Mouse (Mus musculus): ENCODE results near the gene 1700024P04Rik. TPM values are rescaled to one million over a fixed set of nuclear protein-coding genes. Genes with fewer than 3 reads are reported as not detected.

The 1700024P04Rik gene
- polyA plus RNA-seq, 1 experiment from 2014 or later: not detected

DNA sequence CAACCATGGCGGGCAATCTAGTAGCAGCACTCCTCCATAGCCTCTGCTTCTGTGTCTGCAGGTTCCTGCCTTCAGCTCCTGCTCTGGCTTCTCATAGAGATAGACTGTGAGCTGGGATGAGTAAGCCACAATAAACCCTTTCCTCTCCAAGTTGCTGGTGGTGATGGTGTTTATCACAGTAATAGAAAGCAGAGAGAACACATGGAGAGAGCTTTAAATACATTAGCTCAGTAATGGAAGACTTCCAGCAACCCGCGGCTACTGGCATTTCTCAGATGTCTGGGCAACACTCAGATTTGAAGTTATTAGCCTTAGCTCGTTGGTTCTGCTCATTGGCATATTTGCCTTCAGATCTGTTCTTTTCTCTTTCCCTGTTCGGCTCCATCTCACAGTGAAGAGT lies 30.5 kb downstream of the 1700024P04Rik start:
- Histone ChIP-seq H3K4me1 (ENCODE audit: control insufficient read depth, insufficient read depth, low read length) (peaks cover 6% of the 10 kb centered on the region; the same call in 1 of the 2 replicates), H3K4me2 (ENCODE audit: low read depth, low read length) (no peak overlapping the region), H3K27ac (ENCODE audit: low read length) (no peak overlapping the region), H3K4me3 (ENCODE audit: low read length) (no peak overlapping the region), H3K36me3 (ENCODE audit: control insufficient read depth, insufficient read depth) (no peaks in the 10 kb centered on the region), H3K27me3 (ENCODE audit: control insufficient read depth, insufficient read depth, low read length) (no peaks in the 10 kb centered on the region), H3K9ac (ENCODE audit: low read length) (no peak overlapping the region), H3K9me3 (replicated peaks; ENCODE audit: control insufficient read depth, low read length) (no peaks in the 10 kb centered on the region)
- WGBS: 64% methylated on average over 5 of the region's 5 CpGs
- no peak for ATAC-seq (replicated peaks; ENCODE audit: extremely low read depth, insufficient read depth, low FRiP score)

DNA sequence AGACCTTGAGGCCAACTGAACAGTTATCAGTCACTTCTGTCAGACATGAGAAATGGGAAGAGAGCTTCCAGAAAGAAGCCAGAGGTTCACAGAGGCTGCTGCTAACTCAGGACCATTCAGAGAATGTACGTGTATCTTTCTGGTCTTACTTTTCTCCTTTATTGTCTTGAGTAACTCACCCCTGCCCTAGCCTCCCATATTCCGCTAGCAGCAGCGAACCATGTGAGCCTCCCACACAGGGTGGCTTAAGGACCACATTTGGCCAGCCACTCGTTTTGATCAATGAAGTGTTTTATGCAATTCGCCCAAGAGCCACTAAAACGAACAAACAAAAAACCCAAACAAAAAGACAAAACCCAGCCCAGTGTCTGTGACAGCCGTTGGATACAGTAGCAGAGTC lies 32.4 kb downstream of the 1700024P04Rik start:
- no peaks in the 10 kb centered on the region for H3K36me3 ChIP-seq (ENCODE audit: control insufficient read depth, insufficient read depth)
- WGBS: 76% methylated on average over 7 of the region's 7 CpGs
- no peaks in the 10 kb centered on the region for H3K27me3 ChIP-seq (ENCODE audit: control insufficient read depth, insufficient read depth, low read length)
- H3K4me2 ChIP-seq (ENCODE audit: low read depth, low read length): no peak overlapping the region
- no peak for ATAC-seq (replicated peaks; ENCODE audit: extremely low read depth, insufficient read depth, low FRiP score)
- H3K4me3 ChIP-seq (ENCODE audit: low read length): no peak overlapping the region
- H3K4me1 ChIP-seq (ENCODE audit: control insufficient read depth, insufficient read depth, low read length): peaks cover 6% of the 10 kb centered on the region; the same call in 1 of the 2 replicates
- no peak overlapping the region for H3K27ac ChIP-seq (ENCODE audit: low read length)
- H3K9me3 ChIP-seq (replicated peaks; ENCODE audit: control insufficient read depth, low read length): no peaks in the 10 kb centered on the region
- H3K9ac ChIP-seq (ENCODE audit: low read length): no peak overlapping the region

DNA sequence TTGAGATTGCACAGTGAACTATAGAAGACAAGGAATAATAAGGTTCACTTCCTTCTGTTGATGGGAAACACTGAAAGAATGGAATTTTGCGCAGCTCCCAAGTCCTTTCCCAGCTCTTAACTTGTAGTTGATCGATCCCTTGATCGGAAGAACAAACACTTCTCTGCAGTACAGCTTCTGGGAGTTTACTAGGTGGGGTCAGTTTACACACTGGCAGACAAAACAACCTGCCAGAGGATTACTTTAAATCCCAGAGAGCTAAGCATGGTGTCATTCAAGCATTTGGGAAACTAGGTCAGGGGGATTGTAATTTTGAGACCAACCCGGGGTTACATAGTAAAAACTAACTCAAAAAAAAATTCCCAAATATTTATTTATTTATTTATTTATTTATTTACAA lies 36.2 kb downstream of the 1700024P04Rik start:
- WGBS: 63% methylated on average over 4 of the region's 4 CpGs
- no peak for ATAC-seq (replicated peaks; ENCODE audit: extremely low read depth, insufficient read depth, low FRiP score)
- Histone ChIP-seq H3K4me1 (ENCODE audit: control insufficient read depth, insufficient read depth, low read length) (no peaks in the 10 kb centered on the region), H3K9me3 (replicated peaks; ENCODE audit: control insufficient read depth, low read length) (no peaks in the 10 kb centered on the region), H3K36me3 (ENCODE audit: control insufficient read depth, insufficient read depth) (no peaks in the 10 kb centered on the region), H3K27ac (ENCODE audit: low read length) (no peak overlapping the region), H3K27me3 (ENCODE audit: control insufficient read depth, insufficient read depth, low read length) (no peaks in the 10 kb centered on the region), H3K9ac (ENCODE audit: low read length) (no peak overlapping the region), H3K4me3 (ENCODE audit: low read length) (no peak overlapping the region), H3K4me2 (ENCODE audit: low read depth, low read length) (no peak overlapping the region)

DNA sequence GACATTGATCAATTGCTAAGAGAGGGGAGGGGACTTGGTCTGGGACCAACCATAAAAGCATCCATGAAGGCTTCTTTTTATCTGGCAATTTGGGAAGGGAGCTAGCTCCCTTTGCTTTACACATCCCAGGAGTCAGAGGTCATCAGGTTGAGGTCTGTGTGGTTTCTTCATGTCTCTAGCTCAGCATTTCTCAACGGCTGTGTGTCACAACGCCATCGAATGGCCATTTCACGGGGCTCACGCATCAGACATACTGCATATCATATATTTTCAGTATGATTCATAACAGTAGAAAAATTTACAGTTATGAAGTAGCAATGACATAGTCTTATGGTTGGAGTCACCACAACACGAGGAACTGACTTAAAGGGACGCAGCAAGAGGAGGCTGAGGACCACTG lies 37.9 kb downstream of the 1700024P04Rik start:
- no peak overlapping the region for H3K4me2 ChIP-seq (ENCODE audit: low read depth, low read length)
- no peak overlapping the region for H3K4me3 ChIP-seq (ENCODE audit: low read length)
- H3K27ac ChIP-seq (ENCODE audit: low read length): no peak overlapping the region
- H3K27me3 ChIP-seq (ENCODE audit: control insufficient read depth, insufficient read depth, low read length): no peaks in the 10 kb centered on the region
- H3K9ac ChIP-seq (ENCODE audit: low read length): no peak overlapping the region
- 86% methylated on average over 7 of the region's 7 CpGs for WGBS
- ATAC-seq (replicated peaks; ENCODE audit: extremely low read depth, insufficient read depth, low FRiP score): no peak
- H3K36me3 ChIP-seq (ENCODE audit: control insufficient read depth, insufficient read depth): no peaks in the 10 kb centered on the region
- no peaks in the 10 kb centered on the region for H3K9me3 ChIP-seq (replicated peaks; ENCODE audit: control insufficient read depth, low read length)
- no peaks in the 10 kb centered on the region for H3K4me1 ChIP-seq (ENCODE audit: control insufficient read depth, insufficient read depth, low read length)

DNA sequence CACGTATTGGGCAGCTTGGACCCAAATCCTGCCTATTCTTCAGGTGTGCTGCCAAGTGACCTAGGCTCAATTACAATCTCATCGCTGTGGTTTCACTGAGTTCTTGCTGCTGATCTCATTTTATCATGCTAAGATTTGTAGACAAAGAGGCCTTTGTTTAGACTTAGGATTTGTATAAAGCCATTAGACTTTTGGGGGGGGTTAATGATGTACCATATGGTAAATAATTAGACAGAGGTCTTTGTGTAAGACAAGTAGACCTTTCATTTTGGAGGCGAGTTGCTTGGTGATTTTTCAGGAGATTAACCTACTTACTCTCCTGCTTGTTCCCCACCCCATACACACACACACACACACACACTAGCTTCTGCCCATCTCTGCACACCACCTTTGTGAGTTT lies 38.5 kb downstream of the 1700024P04Rik start:
- Histone ChIP-seq H3K4me2 (ENCODE audit: low read depth, low read length) (no peak overlapping the region), H3K36me3 (ENCODE audit: control insufficient read depth, insufficient read depth) (no peaks in the 10 kb centered on the region), H3K9ac (ENCODE audit: low read length) (no peak overlapping the region), H3K4me1 (ENCODE audit: control insufficient read depth, insufficient read depth, low read length) (no peaks in the 10 kb centered on the region), H3K27me3 (ENCODE audit: control insufficient read depth, insufficient read depth, low read length) (no peaks in the 10 kb centered on the region), H3K4me3 (ENCODE audit: low read length) (no peak overlapping the region), H3K27ac (ENCODE audit: low read length) (no peak overlapping the region), H3K9me3 (replicated peaks; ENCODE audit: control insufficient read depth, low read length) (no peaks in the 10 kb centered on the region)
- 60% methylated on average over 3 of the region's 3 CpGs for WGBS
- ATAC-seq (replicated peaks; ENCODE audit: extremely low read depth, insufficient read depth, low FRiP score): no peak

DNA sequence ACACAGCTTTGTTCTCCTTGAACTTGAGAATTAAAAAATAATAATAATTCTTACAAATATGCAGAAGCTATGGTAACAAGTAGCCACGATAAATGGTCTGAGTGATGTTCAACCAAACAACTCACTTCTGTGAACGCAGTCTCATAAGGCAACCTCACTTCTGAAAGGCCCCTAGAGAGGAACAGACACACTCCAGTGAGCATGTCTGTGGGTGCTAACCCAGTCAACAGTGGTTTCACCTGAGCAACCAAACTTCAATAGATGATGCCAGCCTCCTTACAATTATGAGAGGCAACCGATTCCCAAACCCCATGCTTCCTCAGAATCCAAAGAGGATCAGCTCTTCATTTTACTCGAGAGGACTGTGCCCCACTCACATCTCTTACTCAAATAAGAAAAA lies 39.0 kb downstream of the 1700024P04Rik start:
- Histone ChIP-seq H3K4me2 (ENCODE audit: low read depth, low read length) (no peak overlapping the region), H3K4me3 (ENCODE audit: low read length) (no peak overlapping the region), H3K27ac (ENCODE audit: low read length) (no peak overlapping the region), H3K27me3 (ENCODE audit: control insufficient read depth, insufficient read depth, low read length) (no peaks in the 10 kb centered on the region), H3K9ac (ENCODE audit: low read length) (no peak overlapping the region), H3K36me3 (ENCODE audit: control insufficient read depth, insufficient read depth) (no peaks in the 10 kb centered on the region), H3K9me3 (replicated peaks; ENCODE audit: control insufficient read depth, low read length) (no peaks in the 10 kb centered on the region), H3K4me1 (ENCODE audit: control insufficient read depth, insufficient read depth, low read length) (no peaks in the 10 kb centered on the region)
- no peak for ATAC-seq (replicated peaks; ENCODE audit: extremely low read depth, insufficient read depth, low FRiP score)
- 85% methylated on average over 4 of the region's 4 CpGs for WGBS

DNA sequence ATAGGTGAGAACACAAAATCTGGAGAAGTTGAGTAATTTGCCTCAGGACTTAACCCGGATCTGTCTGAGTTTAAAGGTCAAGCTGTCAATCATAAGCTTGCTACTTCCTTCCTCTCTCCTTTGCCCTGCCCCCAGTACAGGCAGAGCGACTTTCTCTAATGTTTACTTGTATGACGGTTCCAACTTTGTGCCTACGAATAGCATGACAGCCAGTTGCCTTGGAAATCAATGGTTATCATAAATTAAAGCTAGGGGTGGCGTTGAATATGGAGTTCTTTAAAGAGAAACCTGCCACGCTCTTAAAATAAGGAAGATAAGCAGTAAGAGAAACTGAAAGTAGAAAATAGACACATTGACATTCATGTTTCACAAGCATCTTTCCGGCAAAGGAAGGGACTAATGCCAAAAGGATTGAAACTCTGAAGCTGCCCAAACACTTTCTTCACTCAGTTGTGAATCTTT lies 39.7 kb downstream of the 1700024P04Rik start:
- no peaks in the 10 kb centered on the region for H3K36me3 ChIP-seq (ENCODE audit: control insufficient read depth, insufficient read depth)

DNA sequence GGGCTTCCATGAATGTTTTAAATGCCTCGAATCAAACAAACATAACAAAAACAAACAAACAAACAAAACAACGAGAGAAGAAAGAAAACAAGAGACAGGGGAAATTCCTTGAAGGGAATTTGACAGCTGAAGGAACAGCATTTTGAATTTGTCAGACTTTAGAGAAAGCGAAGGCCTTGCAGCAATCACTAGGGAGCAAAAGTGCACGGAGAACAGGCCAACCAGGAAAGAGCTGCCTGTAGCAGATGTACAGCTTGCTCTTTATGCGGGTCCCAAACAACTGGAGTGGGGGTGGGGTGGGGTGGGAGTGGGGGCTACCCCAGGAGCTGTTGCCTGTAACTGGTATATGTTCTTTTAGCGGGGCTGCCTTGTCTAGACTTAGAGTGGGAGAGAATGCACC lies 42.0 kb downstream of the 1700024P04Rik start:
- 53% methylated on average over 6 of the region's 6 CpGs for WGBS
- H3K27ac ChIP-seq (ENCODE audit: low read length): no peak overlapping the region

More for the DNA sequence above, 39.7 kb downstream of the 1700024P04Rik start:
- H3K9me3 ChIP-seq (replicated peaks; ENCODE audit: control insufficient read depth, low read length): no peaks in the 10 kb centered on the region
- no peaks in the 10 kb centered on the region for H3K27me3 ChIP-seq (ENCODE audit: control insufficient read depth, insufficient read depth, low read length)
- 60% methylated on average over 7 of the region's 7 CpGs for WGBS
- no peak overlapping the region for H3K27ac ChIP-seq (ENCODE audit: low read length)
- no peak for ATAC-seq (replicated peaks; ENCODE audit: extremely low read depth, insufficient read depth, low FRiP score)
- peak overlapping the region; percentile 1 for H3K4me2 ChIP-seq (ENCODE audit: low read depth, low read length)
- no peaks in the 10 kb centered on the region for H3K4me1 ChIP-seq (ENCODE audit: control insufficient read depth, insufficient read depth, low read length)
- no peak overlapping the region for H3K9ac ChIP-seq (ENCODE audit: low read length)
- H3K4me3 ChIP-seq (ENCODE audit: low read length): peak overlapping the region; percentile 5

DNA sequence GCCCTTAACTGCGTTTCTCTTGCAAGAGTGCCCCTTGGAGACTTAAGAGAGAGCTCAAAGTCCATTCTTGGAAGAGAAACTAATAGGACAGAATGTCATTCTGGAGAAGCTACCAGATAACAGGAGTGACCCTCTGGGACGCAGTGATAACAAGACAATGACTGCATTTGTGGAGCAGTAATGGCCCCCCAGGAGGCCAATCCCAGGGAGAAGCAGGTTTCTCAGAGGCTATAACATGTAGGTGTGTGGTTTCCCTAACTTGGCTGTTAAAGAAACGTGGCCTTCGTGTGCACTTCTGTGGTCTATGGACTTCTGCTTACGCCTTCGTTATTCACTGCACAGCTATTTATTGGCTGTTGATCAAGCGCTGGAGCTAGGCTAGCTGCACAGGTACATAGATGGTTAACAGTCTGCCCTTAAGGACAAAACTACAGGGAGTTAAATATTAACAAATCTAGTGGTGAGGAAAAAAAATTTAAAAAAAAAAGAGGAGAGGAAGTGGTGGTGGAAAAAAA lies 42.5 kb downstream of the 1700024P04Rik start:
- no peaks in the 10 kb centered on the region for H3K9me3 ChIP-seq (replicated peaks; ENCODE audit: control insufficient read depth, low read length)
- H3K9ac ChIP-seq (ENCODE audit: low read length): no peak overlapping the region

More for the DNA sequence above, 42.0 kb downstream of the 1700024P04Rik start:
- Histone ChIP-seq H3K4me2 (ENCODE audit: low read depth, low read length) (no peak overlapping the region), H3K4me1 (ENCODE audit: control insufficient read depth, insufficient read depth, low read length) (no peaks in the 10 kb centered on the region), H3K9ac (ENCODE audit: low read length) (no peak overlapping the region), H3K9me3 (replicated peaks; ENCODE audit: control insufficient read depth, low read length) (no peaks in the 10 kb centered on the region), H3K4me3 (ENCODE audit: low read length) (no peak overlapping the region), H3K27me3 (ENCODE audit: control insufficient read depth, insufficient read depth, low read length) (no peaks in the 10 kb centered on the region), H3K36me3 (ENCODE audit: control insufficient read depth, insufficient read depth) (no peaks in the 10 kb centered on the region)
- no peak for ATAC-seq (replicated peaks; ENCODE audit: extremely low read depth, insufficient read depth, low FRiP score)

More for the DNA sequence above, 42.5 kb downstream of the 1700024P04Rik start:
- H3K36me3 ChIP-seq (ENCODE audit: control insufficient read depth, insufficient read depth): no peaks in the 10 kb centered on the region
- no peak overlapping the region for H3K27ac ChIP-seq (ENCODE audit: low read length)
- H3K4me2 ChIP-seq (ENCODE audit: low read depth, low read length): no peak overlapping the region
- H3K4me3 ChIP-seq (ENCODE audit: low read length): no peak overlapping the region
- no peaks in the 10 kb centered on the region for H3K4me1 ChIP-seq (ENCODE audit: control insufficient read depth, insufficient read depth, low read length)
- H3K27me3 ChIP-seq (ENCODE audit: control insufficient read depth, insufficient read depth, low read length): no peaks in the 10 kb centered on the region
- ATAC-seq (replicated peaks; ENCODE audit: extremely low read depth, insufficient read depth, low FRiP score): no peak
- 67% methylated on average over 7 of the region's 7 CpGs for WGBS

All from heart, embryonic 16.5 days (tissue).